ENCODE assay signal across 8 mouse cellular contexts in genomic region chr8:22060446-22060889, GRCm38 (mm10). TPM values are rescaled to one million over a fixed set of nuclear protein-coding genes. Genes with fewer than 3 reads are reported as not detected.
DNase-seq lines count a peak whose midpoint lies in the region; ATAC-seq lines count a peak whose summit lies in the region.

Gene Alg11, plus strand, starts transcription at chr8:22060721.

- peak within 1 kb of the TSS; percentile 71 for H3K9ac ChIP-seq in hindbrain, embryonic 11.5 days (ENCODE audit: low read depth, low read length)

- peak within 1 kb of the TSS; percentile 69 for H3K4me3 ChIP-seq in hindbrain, embryonic 11.5 days (ENCODE audit: low read depth, low read length)

- H3K36me3 ChIP-seq in hindbrain, embryonic 11.5 days (ENCODE audit: control insufficient read depth, insufficient read depth, low read length) = peaks cover 5% of the 10 kb centered on the region; the same call in 1 of the 2 replicates

- under 1% methylated on average over 35 of the region's 36 CpGs for WGBS in hindbrain, embryonic 11.5 days

- peak within 1 kb of the TSS; percentile 81 for H3K4me2 ChIP-seq in hindbrain, embryonic 11.5 days (replicated peaks; ENCODE audit: low read depth, low read length)

- peak; percentile 100 for ATAC-seq in hindbrain, embryonic 11.5 days (ENCODE audit: low FRiP score)

- no peaks in the 10 kb centered on the region for H3K9me3 ChIP-seq in hindbrain, embryonic 11.5 days (ENCODE audit: control insufficient read depth, low read length)

- no peaks in the 10 kb centered on the region for H3K27me3 ChIP-seq in hindbrain, embryonic 11.5 days (ENCODE audit: control insufficient read depth, insufficient read depth, low read length)

- DNase-seq in Muller cell, postnatal 12 days (ENCODE audit: inconsistent ontology term) = peak; percentile 98
- DNase-seq in cerebellum, adult 9-11 months = peak; percentile 99
- DNase-seq in frontal cortex, adult 2 months (ENCODE audit: extremely low spot score in 1 of 2, low spot score in 1 of 2) = peak; percentile 95 to 97
- peak; percentile 98 for DNase-seq in hindbrain, embryonic 11.5 days (ENCODE audit: low spot score)
- peak; percentile 93 to 96 for DNase-seq in layer of hippocampus, postnatal 10 days (ENCODE audit: low spot score in 2 of 2)
- DNase-seq in lung, postnatal 10 days = peak; percentile 98
- peak; percentile 95 for DNase-seq in ovary, postnatal 36 days (ENCODE audit: low spot score)
- peak; percentile 93 for DNase-seq in thymus, postnatal 25 days

- no peaks in the 10 kb centered on the region for H3K4me1 ChIP-seq in hindbrain, embryonic 11.5 days (replicated peaks; ENCODE audit: control insufficient read depth, insufficient read depth, low read length)

- 0 out of 2 replicates have a peak within 1 kb of the TSS, but pooled peaks have one; percentile 9 for H3K27ac ChIP-seq in hindbrain, embryonic 11.5 days (ENCODE audit: low read depth, low read length)

RNA-seq across cellular contexts. Expression of gene Alg11, which starts in this region (rescaled TPM):
- 11.4 and 12.8 TPM in 2 replicates for polyA plus RNA-seq in frontal cortex, adult 2 months (2012; rRNA removed)
- polyA plus RNA-seq in hindbrain, embryonic 11.5 days (2014; fragmentation: Nextera tagmentation; extraction: Ambion mirVana) = 32.3 and 34.1 TPM in 2 replicates
- 10 to 100 TPM; 26.7 to 33.2 TPM for total RNA-seq in layer of hippocampus, postnatal 10 days (2021)

Comparison
In these comparisons a context has a peak if more than half of its experiments do, and no peak if none do; other contexts are left out.
1. Peak in every context shown above with its lines: DNase-seq, ATAC-seq, H3K4me3 ChIP-seq and H3K27ac ChIP-seq.